Mouse (Mus musculus): ENCODE measurements at regions not wholly inside any gene's neighbourhood (a gene's known extent, or its start where the extent isn't known, plus 50 kb on each side); places are given as distances from the start of the nearest gene placed in this dataset.

DNA sequence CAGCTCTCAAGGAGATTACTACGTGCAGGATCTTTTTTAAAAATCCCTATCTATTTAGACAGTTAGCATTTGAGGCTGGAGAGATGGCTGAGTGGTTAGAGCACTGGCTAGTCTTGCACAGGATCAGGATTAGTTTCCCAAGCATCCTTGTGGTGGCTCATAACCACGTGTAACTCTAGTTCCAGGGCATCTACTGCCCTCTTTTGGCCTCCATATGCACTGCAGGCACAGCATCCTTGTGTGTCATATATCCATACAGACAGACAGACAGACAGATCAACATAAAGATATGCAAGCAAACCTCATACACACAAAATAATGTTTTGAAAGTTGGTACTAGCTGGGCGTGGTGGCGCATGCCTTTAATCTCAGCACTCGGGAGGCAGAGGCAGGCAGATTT is 53.3 kb upstream of the Zfp280d start:
- TF ChIP-seq GATA1 (IDR thresholded peaks at IDR 0.05; ENCODE audit: borderline replicate concordance, low read length) (no peak), FLI1 (IDR thresholded peaks at IDR 0.05; ENCODE audit: low read length) (no peak)

Data from megakaryocyte, embryonic 14.5 days (primary cell).